Mouse (Mus musculus): ENCODE data around the gene Vsig1. TPM values are rescaled to one million over a fixed set of nuclear protein-coding genes. Genes with fewer than 3 reads are reported as not detected.

The Vsig1 gene
- polyA plus RNA-seq, 1 experiment = not detected

- no peaks in the 10 kb centered on the region for H3K27me3 ChIP-seq (ENCODE audit: control insufficient read depth, insufficient read depth, low read length, poor library complexity, severe bottlenecking)
- H3K9ac ChIP-seq (ENCODE audit: low read depth, poor library complexity, severe bottlenecking) = no peak overlapping the region
- peak overlapping the region; percentile 66 for H3K4me3 ChIP-seq (ENCODE audit: low read depth, low read length)
- no peaks in the 10 kb centered on the region; the same call in 1 of the 2 replicates for H3K36me3 ChIP-seq (ENCODE audit: control insufficient read depth, insufficient read depth, low read length, poor library complexity, severe bottlenecking)
- no peak for TF ChIP-seq POLR2A (IDR thresholded peaks at IDR 0.05; ENCODE audit: insufficient read depth, low read length)
- TF ChIP-seq EP300 (IDR thresholded peaks at IDR 0.05; ENCODE audit: insufficient read depth, low read depth, low read length) = no peak
- no peak for TF ChIP-seq CTCF (IDR thresholded peaks at IDR 0.05; ENCODE audit: low read depth, low read length)
- no peaks in the 10 kb centered on the region for H3K9me3 ChIP-seq (replicated peaks; ENCODE audit: control insufficient read depth, insufficient read depth, low read length, poor library complexity, severe bottlenecking)
- no peak overlapping the region for H3K27ac ChIP-seq (ENCODE audit: insufficient read depth, low read length)
- H3K4me1 ChIP-seq (ENCODE audit: control insufficient read depth, insufficient read depth, low read length) = no peaks in the 10 kb centered on the region
Observed at GRCm38 (mm10) chrX:140956959-140957358, 49.6 kb downstream of the Vsig1 start.

- H3K9ac ChIP-seq (ENCODE audit: low read depth, poor library complexity, severe bottlenecking) = no peak overlapping the region
- no peaks in the 10 kb centered on the region for H3K4me1 ChIP-seq (ENCODE audit: control insufficient read depth, insufficient read depth, low read length)
- no peaks in the 10 kb centered on the region for H3K27me3 ChIP-seq (ENCODE audit: control insufficient read depth, insufficient read depth, low read length, poor library complexity, severe bottlenecking)
- H3K27ac ChIP-seq (ENCODE audit: insufficient read depth, low read length) = no peak overlapping the region
- H3K4me3 ChIP-seq (ENCODE audit: low read depth, low read length) = no peak overlapping the region
- H3K36me3 ChIP-seq (ENCODE audit: control insufficient read depth, insufficient read depth, low read length, poor library complexity, severe bottlenecking) = no peaks in the 10 kb centered on the region
- H3K9me3 ChIP-seq (replicated peaks; ENCODE audit: control insufficient read depth, insufficient read depth, low read length, poor library complexity, severe bottlenecking) = no peaks in the 10 kb centered on the region
- TF ChIP-seq EP300 (IDR thresholded peaks at IDR 0.05; ENCODE audit: insufficient read depth, low read depth, low read length) = no peak
- TF ChIP-seq POLR2A (IDR thresholded peaks at IDR 0.05; ENCODE audit: insufficient read depth, low read length) = no peak
- TF ChIP-seq CTCF (IDR thresholded peaks at IDR 0.05; ENCODE audit: low read depth, low read length) = no peak
Observed at GRCm38 (mm10) chrX:140978943-140979342, 71.5 kb downstream of the Vsig1 start.

- Histone ChIP-seq H3K4me1 (ENCODE audit: control insufficient read depth, insufficient read depth, low read length) (no peaks in the 10 kb centered on the region), H3K27ac (ENCODE audit: insufficient read depth, low read length) (no peak overlapping the region), H3K4me3 (ENCODE audit: low read depth, low read length) (no peak overlapping the region), H3K27me3 (ENCODE audit: control insufficient read depth, insufficient read depth, low read length, poor library complexity, severe bottlenecking) (no peaks in the 10 kb centered on the region), H3K36me3 (ENCODE audit: control insufficient read depth, insufficient read depth, low read length, poor library complexity, severe bottlenecking) (no peaks in the 10 kb centered on the region), H3K9me3 (replicated peaks; ENCODE audit: control insufficient read depth, insufficient read depth, low read length, poor library complexity, severe bottlenecking) (no peaks in the 10 kb centered on the region), H3K9ac (ENCODE audit: low read depth, poor library complexity, severe bottlenecking) (no peak overlapping the region)
- TF ChIP-seq EP300 (IDR thresholded peaks at IDR 0.05; ENCODE audit: insufficient read depth, low read depth, low read length) (no peak), CTCF (IDR thresholded peaks at IDR 0.05; ENCODE audit: low read depth, low read length) (no peak), POLR2A (IDR thresholded peaks at IDR 0.05; ENCODE audit: insufficient read depth, low read length) (no peak)
Observed at GRCm38 (mm10) chrX:140979546-140979945, 72.1 kb downstream of the Vsig1 start.

GRCm38 (mm10) chrX:140980163-140980562 lies 72.8 kb downstream of the Vsig1 start:
- Histone ChIP-seq H3K9ac (ENCODE audit: low read depth, poor library complexity, severe bottlenecking) (no peak overlapping the region), H3K4me1 (ENCODE audit: control insufficient read depth, insufficient read depth, low read length) (no peaks in the 10 kb centered on the region), H3K36me3 (ENCODE audit: control insufficient read depth, insufficient read depth, low read length, poor library complexity, severe bottlenecking) (no peaks in the 10 kb centered on the region), H3K27me3 (ENCODE audit: control insufficient read depth, insufficient read depth, low read length, poor library complexity, severe bottlenecking) (no peaks in the 10 kb centered on the region), H3K4me3 (ENCODE audit: low read depth, low read length) (no peak overlapping the region), H3K9me3 (replicated peaks; ENCODE audit: control insufficient read depth, insufficient read depth, low read length, poor library complexity, severe bottlenecking) (no peaks in the 10 kb centered on the region), H3K27ac (ENCODE audit: insufficient read depth, low read length) (no peak overlapping the region)
- no peak for TF ChIP-seq POLR2A (IDR thresholded peaks at IDR 0.05; ENCODE audit: insufficient read depth, low read length)
- no peak for TF ChIP-seq CTCF (IDR thresholded peaks at IDR 0.05; ENCODE audit: low read depth, low read length)
- no peak for TF ChIP-seq EP300 (IDR thresholded peaks at IDR 0.05; ENCODE audit: insufficient read depth, low read depth, low read length)

- Histone ChIP-seq H3K36me3 (ENCODE audit: control insufficient read depth, insufficient read depth, low read length, poor library complexity, severe bottlenecking) (no peaks in the 10 kb centered on the region), H3K4me3 (ENCODE audit: low read depth, low read length) (no peak overlapping the region), H3K4me1 (ENCODE audit: control insufficient read depth, insufficient read depth, low read length) (no peaks in the 10 kb centered on the region), H3K9ac (ENCODE audit: low read depth, poor library complexity, severe bottlenecking) (no peak overlapping the region), H3K9me3 (replicated peaks; ENCODE audit: control insufficient read depth, insufficient read depth, low read length, poor library complexity, severe bottlenecking) (no peaks in the 10 kb centered on the region), H3K27ac (ENCODE audit: insufficient read depth, low read length) (no peak overlapping the region), H3K27me3 (ENCODE audit: control insufficient read depth, insufficient read depth, low read length, poor library complexity, severe bottlenecking) (no peaks in the 10 kb centered on the region)
- TF ChIP-seq POLR2A (IDR thresholded peaks at IDR 0.05; ENCODE audit: insufficient read depth, low read length) = no peak
- TF ChIP-seq CTCF (IDR thresholded peaks at IDR 0.05; ENCODE audit: low read depth, low read length) = no peak
- no peak for TF ChIP-seq EP300 (IDR thresholded peaks at IDR 0.05; ENCODE audit: insufficient read depth, low read depth, low read length)
Observed at GRCm38 (mm10) chrX:140983206-140983960, 76.0 kb downstream of the Vsig1 start.

- TF ChIP-seq EP300 (IDR thresholded peaks at IDR 0.05; ENCODE audit: insufficient read depth, low read depth, low read length) (no peak), POLR2A (IDR thresholded peaks at IDR 0.05; ENCODE audit: insufficient read depth, low read length) (no peak), CTCF (IDR thresholded peaks at IDR 0.05; ENCODE audit: low read depth, low read length) (no peak)
- no peaks in the 10 kb centered on the region for H3K9me3 ChIP-seq (replicated peaks; ENCODE audit: control insufficient read depth, insufficient read depth, low read length, poor library complexity, severe bottlenecking)
- H3K27ac ChIP-seq (ENCODE audit: insufficient read depth, low read length) = no peak overlapping the region
- H3K4me1 ChIP-seq (ENCODE audit: control insufficient read depth, insufficient read depth, low read length) = no peaks in the 10 kb centered on the region
- H3K9ac ChIP-seq (ENCODE audit: low read depth, poor library complexity, severe bottlenecking) = no peak overlapping the region
- H3K36me3 ChIP-seq (ENCODE audit: control insufficient read depth, insufficient read depth, low read length, poor library complexity, severe bottlenecking) = no peaks in the 10 kb centered on the region
- H3K27me3 ChIP-seq (ENCODE audit: control insufficient read depth, insufficient read depth, low read length, poor library complexity, severe bottlenecking) = no peaks in the 10 kb centered on the region
- H3K4me3 ChIP-seq (ENCODE audit: low read depth, low read length) = no peak overlapping the region
Observed at GRCm38 (mm10) chrX:140984795-140985194, 77.4 kb downstream of the Vsig1 start.
